Mouse (Mus musculus): ENCODE measurements around the gene Inhbb. TPM values are rescaled to one million over a fixed set of nuclear protein-coding genes. Genes with fewer than 3 reads are reported as not detected.

Inhbb gene
- polyA plus RNA-seq, 1 experiment from 2014 or later, result 0.42 TPM

DNA sequence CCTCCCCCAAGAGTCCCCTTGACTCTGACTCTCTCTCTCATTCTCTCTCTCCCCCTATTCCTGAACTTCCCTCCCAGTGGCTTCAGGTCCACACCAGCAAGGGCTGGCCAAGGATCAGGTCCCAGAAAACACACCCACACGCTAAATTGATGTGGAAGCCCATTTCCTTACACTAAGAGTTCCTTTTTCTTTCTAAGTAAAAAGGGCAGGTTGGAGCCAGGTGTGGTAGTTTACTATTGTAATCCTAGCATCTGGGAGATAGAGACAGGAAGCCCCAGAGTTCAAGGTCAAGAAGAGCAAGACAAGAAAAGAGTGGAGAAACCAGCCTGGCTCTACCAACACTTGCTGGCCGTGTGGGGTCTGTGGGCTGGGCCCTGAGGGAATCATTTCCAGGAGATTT lies 23.4 kb downstream of the Inhbb start:
- Histone ChIP-seq H3K4me1 (no peaks in the 10 kb centered on the region), H3K9me3 (no peaks in the 10 kb centered on the region), H3K36me3 (no peaks in the 10 kb centered on the region), H3K9ac (no peak overlapping the region), H3K27ac (no peak overlapping the region), H3K27me3 (no peaks in the 10 kb centered on the region), H3K4me2 (no peak overlapping the region), H3K4me3 (no peak overlapping the region)
- no peak for ATAC-seq (ENCODE audit: insufficient number of reproducible peaks, insufficient read depth, low FRiP score, low TSS enrichment, low read depth)
- 66% methylated on average over 2 of the region's 2 CpGs for WGBS

DNA sequence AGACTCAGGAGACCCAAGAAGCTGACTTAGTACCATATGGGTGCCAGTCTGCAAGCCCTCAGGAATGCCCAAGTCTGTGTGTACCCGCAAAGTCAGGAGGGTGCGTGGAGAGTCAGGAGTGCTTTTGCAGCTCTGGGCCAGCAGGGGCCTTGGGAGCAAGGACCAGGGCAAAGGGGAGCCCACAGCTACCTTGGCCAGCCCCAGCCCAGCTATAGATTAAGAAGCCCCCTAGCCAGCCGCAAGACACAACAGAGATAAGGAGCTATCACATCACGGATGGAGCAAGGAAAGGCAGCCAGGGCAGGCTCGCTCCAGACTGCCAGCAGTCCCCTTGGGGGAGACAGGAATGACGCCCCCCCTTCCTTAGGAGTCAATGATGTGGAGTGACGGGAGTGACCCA lies 24.2 kb downstream of the Inhbb start:
- 79% methylated on average over 7 of the region's 7 CpGs for WGBS
- Histone ChIP-seq H3K36me3 (no peaks in the 10 kb centered on the region), H3K4me1 (no peaks in the 10 kb centered on the region), H3K27me3 (no peaks in the 10 kb centered on the region), H3K4me3 (no peak overlapping the region), H3K27ac (no peak overlapping the region), H3K9me3 (no peaks in the 10 kb centered on the region), H3K9ac (no peak overlapping the region), H3K4me2 (no peak overlapping the region)
- no peak for ATAC-seq (ENCODE audit: insufficient number of reproducible peaks, insufficient read depth, low FRiP score, low TSS enrichment, low read depth)

- Histone ChIP-seq H3K4me3 (no peak overlapping the region), H3K4me2 (no peak overlapping the region), H3K27me3 (peaks cover 7% of the 10 kb centered on the region), H3K9ac (no peak overlapping the region), H3K27ac (no peak overlapping the region), H3K4me1 (peaks cover 7% of the 10 kb centered on the region), H3K9me3 (no peaks in the 10 kb centered on the region), H3K36me3 (no peaks in the 10 kb centered on the region)
- 72% methylated on average over 3 of the region's 3 CpGs for WGBS
- no peak for ATAC-seq (ENCODE audit: insufficient number of reproducible peaks, insufficient read depth, low FRiP score, low TSS enrichment, low read depth)
These were observed 30.7 kb downstream of the Inhbb start for GRCm38 (mm10) chr1:119391311-119391710.

GRCm38 (mm10) chr1:119390676-119391075 lies 31.4 kb downstream of the Inhbb start:
- 47% methylated on average over 4 of the region's 4 CpGs for WGBS
- no peak overlapping the region for H3K4me3 ChIP-seq
- H3K27ac ChIP-seq, result no peak overlapping the region
- no peaks in the 10 kb centered on the region for H3K36me3 ChIP-seq
- H3K9me3 ChIP-seq, result no peaks in the 10 kb centered on the region
- H3K4me1 ChIP-seq, result peaks cover 7% of the 10 kb centered on the region
- no peak overlapping the region for H3K4me2 ChIP-seq
- H3K27me3 ChIP-seq, result peaks cover 7% of the 10 kb centered on the region
- H3K9ac ChIP-seq, result no peak overlapping the region
- ATAC-seq (ENCODE audit: insufficient number of reproducible peaks, insufficient read depth, low FRiP score, low TSS enrichment, low read depth), result no peak

DNA sequence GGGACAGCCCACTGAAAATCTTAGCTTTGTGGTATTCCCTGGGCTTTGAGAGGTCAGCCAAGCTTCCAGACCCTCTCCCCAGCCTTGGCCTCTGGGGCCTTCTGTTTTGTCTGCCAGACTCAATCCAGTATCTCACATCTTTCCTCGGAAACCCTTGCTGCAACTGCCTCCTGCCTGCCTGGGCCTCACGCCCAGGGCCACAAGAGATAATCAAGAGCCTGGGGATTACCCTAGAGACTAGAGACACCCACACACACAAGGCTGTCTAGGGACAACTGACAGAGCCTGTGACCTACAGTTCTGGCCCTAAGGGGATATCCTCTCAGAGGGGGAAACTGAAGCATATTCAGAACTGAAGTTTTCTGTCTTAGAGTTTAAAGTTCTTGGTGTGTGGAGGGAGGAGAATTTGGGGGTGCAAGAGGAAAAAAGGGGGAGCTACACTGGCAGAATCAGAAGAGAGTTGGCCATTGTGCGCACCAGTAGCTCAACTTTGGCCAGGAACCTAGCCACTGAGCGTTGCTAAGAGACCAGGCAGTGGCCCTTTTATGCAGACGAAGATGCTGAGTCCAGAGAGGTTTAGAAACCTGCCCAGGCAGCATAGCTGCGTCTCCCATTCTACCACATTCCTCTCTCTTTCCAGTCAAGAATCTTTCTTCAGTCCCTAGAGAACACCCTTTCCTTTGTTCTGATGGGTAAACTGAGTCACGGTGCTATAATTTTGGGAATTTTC lies 32.1 kb downstream of the Inhbb start:
- no peak for ATAC-seq (ENCODE audit: insufficient number of reproducible peaks, insufficient read depth, low FRiP score, low TSS enrichment, low read depth)
- WGBS, result 43% methylated on average over 7 of the region's 7 CpGs
- H3K27me3 ChIP-seq, result peaks cover 7% of the 10 kb centered on the region
- peaks cover 7% of the 10 kb centered on the region for H3K4me1 ChIP-seq
- no peak overlapping the region for H3K4me3 ChIP-seq
- H3K9ac ChIP-seq, result no peak overlapping the region
- no peaks in the 10 kb centered on the region for H3K9me3 ChIP-seq
- no peak overlapping the region for H3K27ac ChIP-seq
- H3K36me3 ChIP-seq, result no peaks in the 10 kb centered on the region
- H3K4me2 ChIP-seq, result no peak overlapping the region

DNA sequence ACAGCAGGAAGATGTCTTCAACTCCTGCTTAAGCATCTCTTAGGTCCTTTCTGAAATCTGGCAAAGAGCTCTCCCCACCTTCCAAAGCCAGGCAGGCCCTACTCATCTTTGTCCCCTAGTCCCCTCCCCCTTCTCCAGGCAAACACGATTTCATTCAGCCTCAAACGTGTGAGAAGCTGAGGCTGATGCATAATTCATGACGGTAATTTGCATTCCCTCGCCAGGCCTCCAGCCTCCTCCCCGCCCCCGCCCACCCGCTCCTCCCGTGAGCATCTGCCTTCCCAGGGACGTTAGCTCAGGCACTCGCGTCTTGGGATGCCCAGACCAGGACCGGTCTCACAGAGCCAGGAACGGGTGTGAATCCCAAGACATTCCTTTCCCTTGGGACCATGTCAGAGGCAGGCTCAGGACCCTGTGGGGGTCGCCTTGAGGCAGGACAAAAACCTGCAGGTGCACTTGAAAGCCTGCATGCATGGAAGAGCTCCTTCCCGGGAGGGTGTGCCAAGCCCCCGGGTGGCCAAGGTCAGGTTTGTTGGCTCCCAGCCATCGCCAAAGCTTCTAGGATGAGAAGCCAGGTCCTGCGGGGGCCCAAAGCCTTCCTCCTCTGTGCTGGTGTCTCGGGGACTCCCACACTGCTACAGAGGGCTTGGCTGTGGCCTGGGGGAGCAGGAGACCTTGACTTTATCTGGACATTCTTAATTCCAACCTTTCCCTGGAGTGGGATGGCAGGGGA lies 33.2 kb downstream of the Inhbb start:
- Histone ChIP-seq H3K27ac (no peak overlapping the region), H3K9me3 (no peaks in the 10 kb centered on the region), H3K4me2 (peak overlapping the region; percentile 40), H3K27me3 (peaks cover 7% of the 10 kb centered on the region), H3K9ac (no peak overlapping the region), H3K4me3 (no peak overlapping the region), H3K36me3 (no peaks in the 10 kb centered on the region), H3K4me1 (peaks cover 7% of the 10 kb centered on the region)
- no peak; the same call in 1 of the 2 replicates for ATAC-seq (ENCODE audit: insufficient number of reproducible peaks, insufficient read depth, low FRiP score, low TSS enrichment, low read depth)
- WGBS, result 8% methylated on average over 19 of the region's 19 CpGs

- no peaks in the 10 kb centered on the region for H3K36me3 ChIP-seq
- peaks cover 7% of the 10 kb centered on the region for H3K4me1 ChIP-seq
- no peak overlapping the region for H3K9ac ChIP-seq
- H3K9me3 ChIP-seq, result no peaks in the 10 kb centered on the region
- no peak for ATAC-seq (ENCODE audit: insufficient number of reproducible peaks, insufficient read depth, low FRiP score, low TSS enrichment, low read depth)
- no peak overlapping the region for H3K4me2 ChIP-seq
- H3K27ac ChIP-seq, result no peak overlapping the region
- H3K27me3 ChIP-seq, result peaks cover 7% of the 10 kb centered on the region
- no peak overlapping the region for H3K4me3 ChIP-seq
- WGBS, result 80% methylated on average over 3 of the region's 3 CpGs
These were observed 35.7 kb downstream of the Inhbb start for GRCm38 (mm10) chr1:119386306-119386705.

DNA sequence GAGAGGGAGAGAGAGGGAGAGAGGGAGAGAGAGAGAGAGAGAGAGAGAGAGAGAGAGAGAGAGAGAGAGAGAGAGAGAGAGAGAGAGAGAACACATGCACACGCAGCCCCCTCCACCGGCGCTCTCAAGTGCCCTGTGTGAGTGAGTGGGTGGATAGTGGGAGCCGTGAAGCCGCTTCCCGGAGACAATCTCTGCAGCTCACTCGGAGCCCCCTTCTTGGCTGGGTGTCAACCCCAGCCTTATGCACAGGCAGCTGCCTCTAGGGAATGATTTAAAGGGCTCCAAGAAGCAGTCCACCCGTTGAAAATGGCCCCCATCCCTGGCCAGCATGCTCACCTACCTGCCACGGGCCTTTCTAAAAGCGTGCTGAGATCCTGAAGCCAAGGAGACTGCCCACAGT lies 38.1 kb downstream of the Inhbb start:
- Histone ChIP-seq H3K9me3 (no peaks in the 10 kb centered on the region), H3K27ac (no peak overlapping the region), H3K27me3 (peaks cover 1% of the 10 kb centered on the region), H3K9ac (no peak overlapping the region), H3K4me2 (no peak overlapping the region), H3K4me3 (no peak overlapping the region), H3K4me1 (peaks cover 5% of the 10 kb centered on the region), H3K36me3 (no peaks in the 10 kb centered on the region)
- no peak for ATAC-seq (ENCODE audit: insufficient number of reproducible peaks, insufficient read depth, low FRiP score, low TSS enrichment, low read depth)
- WGBS, result 79% methylated on average over 10 of the region's 10 CpGs

GRCm38 (mm10) chr1:119380609-119381008 lies 41.4 kb downstream of the Inhbb start:
- WGBS, result 84% methylated on average over 4 of the region's 4 CpGs
- no peaks in the 10 kb centered on the region for H3K27me3 ChIP-seq

GRCm38 (mm10) chr1:119375376-119375775 lies 46.7 kb downstream of the Inhbb start:
- Histone ChIP-seq H3K9ac (no peak overlapping the region), H3K27ac (no peak overlapping the region), H3K4me2 (no peak overlapping the region), H3K9me3 (no peaks in the 10 kb centered on the region), H3K4me1 (no peaks in the 10 kb centered on the region), H3K4me3 (no peak overlapping the region), H3K27me3 (no peaks in the 10 kb centered on the region), H3K36me3 (no peaks in the 10 kb centered on the region)
- no peak for ATAC-seq (ENCODE audit: insufficient number of reproducible peaks, insufficient read depth, low FRiP score, low TSS enrichment, low read depth)
- WGBS, result 66% methylated on average over 5 of the region's 5 CpGs

More at GRCm38 (mm10) chr1:119380609-119381008, 41.4 kb downstream of the Inhbb start:
- H3K9me3 ChIP-seq, result no peaks in the 10 kb centered on the region
- no peaks in the 10 kb centered on the region for H3K36me3 ChIP-seq
- H3K27ac ChIP-seq, result no peak overlapping the region
- H3K9ac ChIP-seq, result no peak overlapping the region
- H3K4me2 ChIP-seq, result no peak overlapping the region
- H3K4me1 ChIP-seq, result no peaks in the 10 kb centered on the region
- no peak overlapping the region for H3K4me3 ChIP-seq
- ATAC-seq (ENCODE audit: insufficient number of reproducible peaks, insufficient read depth, low FRiP score, low TSS enrichment, low read depth), result no peak

GRCm38 (mm10) chr1:119367546-119367945 lies 54.5 kb downstream of the Inhbb start:
- ATAC-seq (ENCODE audit: insufficient number of reproducible peaks, insufficient read depth, low FRiP score, low TSS enrichment, low read depth), result no peak
- H3K9ac ChIP-seq, result no peak overlapping the region
- 58% methylated on average over 12 of the region's 12 CpGs for WGBS

GRCm38 (mm10) chr1:119366315-119366714 lies 55.7 kb downstream of the Inhbb start:
- H3K27ac ChIP-seq, result no peak overlapping the region
- 67% methylated on average over 6 of the region's 6 CpGs for WGBS
- no peak overlapping the region for H3K4me2 ChIP-seq
- no peaks in the 10 kb centered on the region for H3K27me3 ChIP-seq
- no peaks in the 10 kb centered on the region for H3K9me3 ChIP-seq
- no peak overlapping the region for H3K4me3 ChIP-seq
- no peak overlapping the region for H3K9ac ChIP-seq
- no peak for ATAC-seq (ENCODE audit: insufficient number of reproducible peaks, insufficient read depth, low FRiP score, low TSS enrichment, low read depth)
- H3K4me1 ChIP-seq, result no peaks in the 10 kb centered on the region
- H3K36me3 ChIP-seq, result no peaks in the 10 kb centered on the region

More at GRCm38 (mm10) chr1:119367546-119367945, 54.5 kb downstream of the Inhbb start:
- Histone ChIP-seq H3K36me3 (no peaks in the 10 kb centered on the region), H3K4me1 (no peaks in the 10 kb centered on the region), H3K27me3 (no peaks in the 10 kb centered on the region), H3K9me3 (no peaks in the 10 kb centered on the region), H3K4me2 (no peak overlapping the region), H3K27ac (no peak overlapping the region), H3K4me3 (no peak overlapping the region)

All from embryonic facial prominence, embryonic 13.5 days (tissue).